Mouse (Mus musculus) hindbrain, embryonic 14.5 days (tissue): ENCODE measurements around the gene Zfp646. TPM values are rescaled to one million over a fixed set of nuclear protein-coding genes. Genes with fewer than 3 reads are reported as not detected.

Experiments
- ATAC-seq: fragments of 200-750 bp; cut with Nextera tagmentation; 2 replicates; pipeline ENCODE4 v1.8.0; 2017; ENCODE audit warnings: moderate number of reproducible peaks, mild to moderate bottlenecking, moderate TSS enrichment, moderate library complexity; ENCODE audit not compliant: low FRiP score
- DNase-seq: peaks from one replicate; pipeline ENCODE4 v3.0.0-alpha.2; 2015; ENCODE audit warnings: low spot score
- H3K27ac ChIP-seq: fragments of 300-500 bp; sonication (generic); 2 replicates; pipeline ENCODE4 v1.5.1; 2014; ENCODE audit warnings: mild to moderate bottlenecking, moderate library complexity
- H3K27me3 ChIP-seq: fragments of 300-500 bp; sonication (generic); 2 replicates; pipeline ENCODE4 v1.6.1; 2014; ENCODE audit warnings: mild to moderate bottlenecking, low read length, mixed read lengths; ENCODE audit not compliant: control insufficient read depth, insufficient read depth
- H3K36me3 ChIP-seq: fragments of 300-500 bp; sonication (generic); replicated peaks from 2 replicates; pipeline ENCODE4 v1.6.1; 2014; ENCODE audit not compliant: control insufficient read depth, insufficient read depth
- H3K4me1 ChIP-seq: fragments of 300-500 bp; sonication (generic); replicated peaks from 2 replicates; pipeline ENCODE4 v1.6.1; 2014; ENCODE audit warnings: antibody characterized with exemption, low read length, mixed read lengths; ENCODE audit not compliant: control insufficient read depth, insufficient read depth
- H3K4me2 ChIP-seq: fragments of 300-500 bp; sonication (generic); replicated peaks from 2 replicates; pipeline ENCODE4 v1.6.1; 2014; ENCODE audit warnings: mild to moderate bottlenecking, moderate library complexity
- H3K4me3 ChIP-seq: fragments of 300-500 bp; sonication (generic); replicated peaks from 2 replicates; pipeline ENCODE4 v1.5.1; 2014; ENCODE audit warnings: mild to moderate bottlenecking, low read length
- H3K9ac ChIP-seq: fragments of 300-500 bp; sonication (generic); 2 replicates; pipeline ENCODE4 v1.6.1; 2014
- H3K9me3 ChIP-seq: fragments of 300-500 bp; sonication (generic); 2 replicates; pipeline ENCODE4 v1.6.1; 2016; ENCODE audit warnings: low read length; ENCODE audit not compliant: control insufficient read depth
- WGBS: fragments of 180-500 bp; shearing (Covaris S2); extraction: QIAGEN DNeasy Blood & Tissue Kit; methylation state at CpG from one replicate; pipeline ENCODE4 v1.1.7; 2014; 5-methylcytosine and 5-hydroxymethylcytosine counted together
- polyA plus RNA-seq: library from polyadenylated mRNA; unstranded; fragments of >200 nt; fragmentation: Nextera tagmentation; extraction: Ambion mirVana; gene quantifications from 2 replicates; pipeline ENCODE4 v1.2.1, GENCODE M21; 2014

Gene Zfp646
- polyA plus RNA-seq, 1 experiment from 2014 or later, result 11.6 TPM

DNA sequence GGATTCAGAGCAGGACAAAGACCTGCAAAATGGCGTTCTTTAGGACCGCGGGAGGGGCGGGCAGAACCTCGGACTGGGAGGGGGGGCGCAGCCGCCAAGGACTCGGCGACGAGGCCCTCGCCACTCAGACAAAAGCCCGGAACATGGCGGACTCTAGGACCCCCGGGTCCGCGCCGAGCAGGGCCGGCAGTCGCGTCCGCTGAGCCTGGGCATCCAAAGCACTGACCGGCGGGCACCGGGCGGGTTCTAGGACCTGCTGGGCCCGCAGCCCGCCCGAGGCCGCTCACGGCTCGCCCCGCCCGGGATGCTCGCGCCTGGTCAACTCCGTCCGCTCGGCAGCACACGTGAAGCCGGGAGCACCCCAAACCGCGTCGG is 407 bp upstream of the Zfp646 start:
- WGBS, result 0% methylated on average over 37 of the region's 43 CpGs
- peak overlapping the region; percentile 78 for H3K9ac ChIP-seq
- peak overlapping the region; percentile 98 for H3K27ac ChIP-seq
- H3K4me2 ChIP-seq, result peak overlapping the region; percentile 94
- peak overlapping the region; percentile 89 for H3K4me3 ChIP-seq
- H3K9me3 ChIP-seq, result no peaks in the 10 kb centered on the region
- no peaks in the 10 kb centered on the region for H3K27me3 ChIP-seq
- peaks cover 51% of the 10 kb centered on the region for H3K36me3 ChIP-seq
- ATAC-seq, result peak; percentile 94
- H3K4me1 ChIP-seq, result peaks cover 28% of the 10 kb centered on the region
- DNase-seq, result peak; percentile 94

DNA sequence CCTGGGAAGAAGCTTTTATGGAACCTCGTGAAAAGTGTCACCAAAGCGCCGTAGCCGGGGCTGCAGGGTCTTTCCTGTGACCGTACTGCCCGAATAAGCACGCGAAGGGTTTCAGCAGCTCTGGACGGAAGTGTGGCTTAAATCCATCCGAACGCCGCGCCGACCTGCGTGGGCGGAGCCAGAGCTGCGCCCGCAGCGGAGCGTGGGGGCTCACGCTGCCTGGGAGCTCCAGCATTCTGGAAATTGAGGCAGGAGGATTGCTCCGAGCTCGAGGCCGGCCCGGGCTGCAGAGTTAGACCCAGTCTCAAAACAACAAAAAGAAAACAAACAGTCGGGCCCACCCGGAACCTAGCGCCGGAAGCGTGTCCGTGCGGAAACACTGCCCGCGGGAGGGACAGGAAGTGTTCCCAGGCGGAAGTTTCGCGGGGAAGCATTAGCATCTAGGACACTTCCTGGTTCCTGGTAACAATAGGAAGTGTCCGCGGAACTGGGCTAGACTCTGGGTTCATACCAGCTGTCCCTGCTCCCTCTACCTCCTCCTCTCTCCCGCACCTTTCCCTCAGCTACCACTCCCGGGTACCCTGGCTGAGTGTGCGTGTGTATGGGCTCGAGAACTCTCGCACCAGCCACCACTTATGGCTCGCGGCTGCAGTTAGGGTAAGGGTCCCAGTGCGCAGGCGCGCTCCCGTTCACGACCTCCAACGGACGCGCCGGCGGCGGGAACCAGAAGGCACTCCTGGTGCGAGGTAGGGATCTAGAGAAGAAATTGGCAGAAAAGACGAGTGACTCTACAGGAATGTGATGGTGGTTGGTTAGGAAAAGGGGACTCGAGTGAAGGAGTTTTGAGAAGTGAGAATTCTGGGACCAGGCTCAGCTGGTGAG is 687 bp downstream of the Zfp646 start, which contains the start of gene Zfp668:
Zfp668 (minus strand) TSS at position 362 of the 882 bp plus-strand sequence.
- whole genome bisulfite sequencing, result under 1% methylated on average over 60 of the region's 60 CpGs
- peaks cover 28% of the 10 kb centered on the region for H3K4me1 ChIP-seq
- DNase-seq (peak; percentile 94), ATAC-seq (peak; percentile 61)
- H3K36me3 ChIP-seq, result peaks cover 51% of the 10 kb centered on the region
- H3K4me3 ChIP-seq, result peak within 1 kb of the TSS; percentile 89
- peak within 1 kb of the TSS; percentile 94 for H3K4me2 ChIP-seq
- H3K27me3 ChIP-seq, result no peaks in the 10 kb centered on the region
- peak within 1 kb of the TSS; percentile 98 for H3K27ac ChIP-seq
- peak within 1 kb of the TSS; percentile 78 for H3K9ac ChIP-seq
- H3K9me3 ChIP-seq, result no peaks in the 10 kb centered on the region

DNA sequence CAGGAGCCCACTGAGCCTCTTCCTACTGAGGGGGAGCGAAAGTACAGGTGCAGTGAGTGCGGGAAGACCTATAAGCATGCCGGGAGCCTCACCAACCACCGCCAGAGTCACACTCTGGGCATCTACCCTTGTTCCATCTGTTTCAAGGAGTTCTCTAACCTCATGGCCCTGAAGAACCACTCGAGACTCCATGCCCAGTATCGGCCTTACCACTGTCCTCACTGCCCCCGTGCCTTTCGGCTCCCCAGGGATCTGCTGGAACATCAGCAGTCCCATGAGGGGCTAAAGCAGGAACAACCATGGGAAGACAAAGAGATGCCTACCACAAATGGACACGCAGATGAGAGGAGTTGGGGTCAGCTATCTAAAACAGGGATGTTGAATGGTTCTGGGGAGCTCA is 3.3 kb downstream of the Zfp646 start:
- H3K4me3 ChIP-seq, result no peak overlapping the region
- H3K36me3 ChIP-seq, result peaks cover 66% of the 10 kb centered on the region
- WGBS, result 98% methylated on average over 9 of the region's 9 CpGs
- ATAC-seq (no peak), DNase-seq (no peak)
- no peak overlapping the region for H3K4me2 ChIP-seq
- H3K9ac ChIP-seq, result no peak overlapping the region
- peaks cover 18% of the 10 kb centered on the region for H3K4me1 ChIP-seq
- no peak overlapping the region for H3K27ac ChIP-seq
- no peaks in the 10 kb centered on the region for H3K27me3 ChIP-seq
- no peaks in the 10 kb centered on the region for H3K9me3 ChIP-seq

DNA sequence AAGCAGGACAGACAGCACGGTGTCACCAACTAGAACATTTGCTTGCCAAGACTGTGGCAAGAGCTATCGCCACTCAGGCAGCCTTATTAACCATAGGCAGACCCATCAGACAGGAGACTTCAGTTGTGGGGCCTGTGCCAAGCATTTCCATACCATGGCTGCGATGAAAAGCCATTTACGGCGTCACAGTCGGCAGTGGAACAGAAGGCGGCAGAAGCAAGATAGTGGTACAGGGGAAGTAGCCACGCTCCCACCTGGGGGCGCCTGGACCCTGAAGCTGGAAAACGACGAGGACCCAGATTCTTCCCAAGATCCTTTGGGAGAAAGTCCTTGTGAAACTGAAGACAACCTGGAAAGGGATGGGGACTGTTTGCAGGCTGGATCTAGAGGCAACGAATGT is 4.4 kb downstream of the Zfp646 start:
- no peak for ATAC-seq
- WGBS, result 87% methylated on average over 12 of the region's 12 CpGs
- Histone ChIP-seq H3K27ac (no peak overlapping the region), H3K9me3 (no peaks in the 10 kb centered on the region), H3K4me2 (no peak overlapping the region), H3K36me3 (peaks cover 78% of the 10 kb centered on the region), H3K4me3 (no peak overlapping the region), H3K4me1 (peaks cover 14% of the 10 kb centered on the region), H3K27me3 (no peaks in the 10 kb centered on the region), H3K9ac (no peak overlapping the region)
- no peak for DNase-seq

DNA sequence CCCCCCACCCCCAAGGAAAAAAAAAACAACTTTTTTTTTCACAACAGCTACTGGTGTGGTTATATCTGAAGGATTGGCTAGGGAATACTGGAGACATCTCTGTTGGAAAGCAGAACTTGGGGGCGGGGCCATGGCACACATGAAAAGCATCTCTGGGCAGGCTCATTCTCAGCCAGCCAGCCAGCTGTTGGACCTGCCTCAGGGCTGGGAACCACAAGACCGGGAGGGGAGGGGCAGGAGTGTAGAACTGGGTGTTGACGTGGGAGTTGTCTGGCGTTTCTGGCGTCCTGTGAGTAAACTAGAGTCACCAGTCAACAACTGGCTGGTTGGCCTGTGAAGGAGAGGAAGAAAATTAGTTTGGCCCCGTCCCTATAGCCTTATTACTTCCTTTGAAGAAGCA is 9.9 kb downstream of the Zfp646 start:
- DNase-seq (no peak), ATAC-seq (no peak)
- Histone ChIP-seq H3K9me3 (no peaks in the 10 kb centered on the region), H3K4me1 (peaks cover 6% of the 10 kb centered on the region; the same call in 1 of the 2 replicates), H3K27ac (no peak overlapping the region), H3K36me3 (peaks cover 93% of the 10 kb centered on the region), H3K4me3 (no peak overlapping the region), H3K4me2 (no peak overlapping the region), H3K9ac (no peak overlapping the region), H3K27me3 (no peaks in the 10 kb centered on the region)
- 79% methylated on average over 6 of the region's 6 CpGs for WGBS

DNA sequence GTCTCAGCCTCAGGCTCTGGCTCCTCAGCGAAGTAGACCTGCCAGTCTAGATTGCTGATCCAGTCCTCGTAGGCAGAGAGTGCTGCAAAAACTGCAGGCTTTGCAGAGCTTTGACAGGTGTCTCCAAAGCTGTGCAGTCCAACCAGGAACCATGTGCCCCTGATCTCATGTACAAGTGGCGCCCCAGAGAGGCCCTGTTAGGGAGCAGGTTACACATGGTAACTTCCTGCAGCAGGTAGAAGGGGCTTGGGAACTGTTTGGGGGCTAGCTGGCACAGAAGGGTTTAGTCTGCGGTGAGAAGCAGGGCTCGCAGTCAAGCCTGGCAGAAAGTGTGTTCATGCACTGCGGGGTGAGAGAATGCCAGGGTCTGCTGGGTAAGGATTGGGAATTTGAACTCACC is 10.5 kb downstream of the Zfp646 start:
- ATAC-seq, result no peak
- Histone ChIP-seq H3K4me3 (no peak overlapping the region), H3K27me3 (no peaks in the 10 kb centered on the region), H3K9me3 (no peaks in the 10 kb centered on the region), H3K36me3 (peaks cover 92% of the 10 kb centered on the region), H3K4me2 (no peak overlapping the region), H3K4me1 (peaks cover 6% of the 10 kb centered on the region; the same call in 1 of the 2 replicates), H3K9ac (no peak overlapping the region), H3K27ac (no peak overlapping the region)
- DNase-seq, result no peak
- 94% methylated on average over 6 of the region's 6 CpGs for WGBS

DNA sequence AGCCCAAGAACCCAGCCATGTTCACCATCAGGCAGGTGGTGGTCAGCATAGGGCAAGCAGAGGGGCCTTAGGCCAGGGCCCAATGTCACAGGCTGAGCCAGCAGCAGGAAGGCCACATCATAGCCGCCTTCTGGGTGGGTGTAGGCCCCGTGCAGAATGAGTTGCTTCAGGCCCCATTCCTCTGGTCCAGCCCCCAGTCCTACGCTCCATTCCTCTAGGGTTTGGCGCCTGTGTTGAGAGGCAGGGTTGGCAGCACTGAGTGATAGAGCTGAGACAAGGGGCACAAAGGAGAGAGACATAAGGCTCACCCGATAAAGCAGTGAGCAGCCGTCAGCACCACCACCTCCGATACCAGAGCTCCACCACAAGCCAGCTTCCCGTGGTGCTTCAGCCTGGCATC is 11.2 kb downstream of the Zfp646 start:
- H3K9ac ChIP-seq, result no peak overlapping the region
- H3K9me3 ChIP-seq, result no peaks in the 10 kb centered on the region
- H3K36me3 ChIP-seq, result peaks cover 86% of the 10 kb centered on the region
- H3K4me1 ChIP-seq, result peaks cover 6% of the 10 kb centered on the region; the same call in 1 of the 2 replicates
- H3K27ac ChIP-seq, result no peak overlapping the region
- 83% methylated on average over 8 of the region's 8 CpGs for WGBS
- ATAC-seq (no peak), DNase-seq (no peak)
- no peak overlapping the region for H3K4me3 ChIP-seq
- no peaks in the 10 kb centered on the region for H3K27me3 ChIP-seq
- H3K4me2 ChIP-seq, result no peak overlapping the region

DNA sequence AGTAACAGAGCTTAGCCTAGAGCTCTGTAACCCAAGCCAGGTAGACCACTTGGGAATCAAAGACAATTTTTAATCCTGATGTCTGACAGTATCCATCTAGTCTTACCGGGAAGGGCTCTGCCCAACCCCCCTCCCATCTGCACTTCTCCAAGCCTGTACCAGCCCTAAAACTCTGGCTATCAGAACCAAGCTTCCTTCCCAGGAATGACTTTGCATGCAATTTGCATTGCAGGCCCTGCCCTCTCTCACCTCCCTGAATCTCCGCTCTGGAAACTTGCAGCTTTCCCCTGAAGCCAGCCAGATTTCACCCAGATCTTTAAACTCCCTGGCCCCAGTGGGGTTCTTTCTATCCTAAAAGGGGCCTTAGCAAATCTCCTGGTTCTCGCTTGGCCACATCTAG is 11.8 kb downstream of the Zfp646 start:
- H3K27ac ChIP-seq, result no peak overlapping the region
- DNase-seq (no peak), ATAC-seq (no peak)
- H3K27me3 ChIP-seq, result no peaks in the 10 kb centered on the region
- H3K4me1 ChIP-seq, result peaks cover 6% of the 10 kb centered on the region; the same call in 1 of the 2 replicates
- H3K9me3 ChIP-seq, result no peaks in the 10 kb centered on the region
- no peak overlapping the region for H3K4me3 ChIP-seq
- H3K4me2 ChIP-seq, result no peak overlapping the region
- WGBS, result 82% methylated on average over 3 of the region's 3 CpGs
- no peak overlapping the region for H3K9ac ChIP-seq
- peaks cover 86% of the 10 kb centered on the region for H3K36me3 ChIP-seq

DNA sequence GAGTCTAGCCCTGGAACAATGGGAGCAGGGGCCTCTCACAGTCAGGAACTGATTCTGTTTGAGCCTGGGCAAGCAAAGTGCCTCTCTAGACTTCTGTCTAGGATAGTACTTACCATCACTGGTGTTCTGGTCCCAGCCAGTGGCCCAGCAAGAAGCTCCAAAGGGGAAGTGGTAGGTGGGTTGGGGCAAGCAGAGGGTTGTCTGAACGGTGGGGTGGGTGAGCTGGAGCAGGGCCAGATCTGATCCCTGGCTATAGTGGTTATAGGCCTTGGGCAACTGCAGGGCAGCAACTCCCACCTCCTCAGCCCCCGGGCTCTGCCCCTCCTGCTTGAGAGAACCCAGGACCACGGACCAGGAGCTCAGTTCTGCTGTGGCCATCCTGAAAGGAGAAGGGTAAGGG is 12.8 kb downstream of the Zfp646 start:
- Histone ChIP-seq H3K27me3 (no peaks in the 10 kb centered on the region), H3K9ac (no peak overlapping the region; the same call in 1 of the 2 replicates), H3K9me3 (no peaks in the 10 kb centered on the region), H3K4me3 (no peak overlapping the region), H3K4me2 (no peak overlapping the region), H3K27ac (no peak overlapping the region), H3K36me3 (peaks cover 85% of the 10 kb centered on the region), H3K4me1 (peaks cover 5% of the 10 kb centered on the region; the same call in 1 of the 2 replicates)
- ATAC-seq (no peak), DNase-seq (no peak)
- WGBS, result 71% methylated on average over 3 of the region's 3 CpGs
